Mouse (Mus musculus) cerebellum, adult 2 months (tissue): ENCODE data around the gene Casd1. TPM values are rescaled to one million over a fixed set of nuclear protein-coding genes. Genes with fewer than 3 reads are reported as not detected.

Experiments
- DNase-seq, 2 experiments: peaks; one replicate each; pipeline ENCODE4 v3.0.0; 2021
- H3K27ac ChIP-seq: fragments of 200-500 bp; 2 replicates; pipeline ENCODE4 v1.5.1; 2012; ENCODE audit warnings: low read length, control low read depth, inconsistent platforms; ENCODE audit not compliant: insufficient read depth
- H3K27me3 ChIP-seq: fragments of 200-500 bp; 2 replicates; pipeline ENCODE4 v1.6.1; 2012; ENCODE audit warnings: inconsistent platforms, mild to moderate bottlenecking, low read length, moderate library complexity; ENCODE audit not compliant: control insufficient read depth, insufficient read depth
- H3K4me1 ChIP-seq: fragments of 200-500 bp; 2 replicates; pipeline ENCODE4 v1.6.1; 2011; ENCODE audit warnings: low read length; ENCODE audit not compliant: control insufficient read depth, insufficient read depth
- H3K4me3 ChIP-seq: fragments of 200-500 bp; replicated peaks from 2 replicates; pipeline ENCODE3; 2011; ENCODE audit warnings: mild to moderate bottlenecking, low read depth, low read length, control low read depth; ENCODE audit not compliant: insufficient read depth
- CTCF ChIP-seq: fragments of 200-500 bp; IDR thresholded peaks from 2 replicates; pipeline ENCODE4 v1.5.1; 2011; ENCODE audit warnings: low read depth, mild to moderate bottlenecking, control low read depth, low read length, moderate library complexity, borderline replicate concordance; ENCODE audit not compliant: insufficient read depth
- POLR2A ChIP-seq: fragments of 200-500 bp; IDR thresholded peaks from 2 replicates; pipeline ENCODE4 v1.6.1; 2011; ENCODE audit warnings: low read length, control low read depth, borderline replicate concordance; ENCODE audit not compliant: insufficient read depth
- WGBS: fragments of 180-500 bp; shearing (Covaris S2); methylation state at CpG from one replicate; pipeline ENCODE4 v1.1.7; 2018; 5-methylcytosine and 5-hydroxymethylcytosine counted together
- polyA plus RNA-seq: library from polyadenylated mRNA; depleted of rRNA; stranded (reverse); fragments of >200 nt; gene quantifications from 2 replicates; pipeline ENCODE4 v1.2.3, GENCODE M21; 2012

Casd1 gene
- polyA plus RNA-seq, 1 experiment: 42.8 TPM

- WGBS: 68% methylated on average over 4 of the region's 4 CpGs
- H3K27ac ChIP-seq: no peak overlapping the region
- TF ChIP-seq POLR2A (no peak), CTCF (no peak)
- H3K4me3 ChIP-seq: no peak overlapping the region
- DNase-seq: no peak
- H3K27me3 ChIP-seq: no peaks in the 10 kb centered on the region
- no peaks in the 10 kb centered on the region for H3K4me1 ChIP-seq
These were observed 2.9 kb upstream of the Casd1 start for GRCm38 (mm10) chr6:4597711-4598110.

- WGBS: 34% methylated on average over 7 of the region's 7 CpGs
- peak overlapping the region; percentile 96 for H3K27ac ChIP-seq
- peak overlapping the region; percentile 85 for H3K4me3 ChIP-seq
- no peak for DNase-seq
- TF ChIP-seq CTCF: no peak
- TF ChIP-seq POLR2A: no peak
- no peaks in the 10 kb centered on the region for H3K27me3 ChIP-seq
- H3K4me1 ChIP-seq: no peaks in the 10 kb centered on the region
These were observed 468 bp upstream of the Casd1 start for GRCm38 (mm10) chr6:4600085-4600657.

DNA sequence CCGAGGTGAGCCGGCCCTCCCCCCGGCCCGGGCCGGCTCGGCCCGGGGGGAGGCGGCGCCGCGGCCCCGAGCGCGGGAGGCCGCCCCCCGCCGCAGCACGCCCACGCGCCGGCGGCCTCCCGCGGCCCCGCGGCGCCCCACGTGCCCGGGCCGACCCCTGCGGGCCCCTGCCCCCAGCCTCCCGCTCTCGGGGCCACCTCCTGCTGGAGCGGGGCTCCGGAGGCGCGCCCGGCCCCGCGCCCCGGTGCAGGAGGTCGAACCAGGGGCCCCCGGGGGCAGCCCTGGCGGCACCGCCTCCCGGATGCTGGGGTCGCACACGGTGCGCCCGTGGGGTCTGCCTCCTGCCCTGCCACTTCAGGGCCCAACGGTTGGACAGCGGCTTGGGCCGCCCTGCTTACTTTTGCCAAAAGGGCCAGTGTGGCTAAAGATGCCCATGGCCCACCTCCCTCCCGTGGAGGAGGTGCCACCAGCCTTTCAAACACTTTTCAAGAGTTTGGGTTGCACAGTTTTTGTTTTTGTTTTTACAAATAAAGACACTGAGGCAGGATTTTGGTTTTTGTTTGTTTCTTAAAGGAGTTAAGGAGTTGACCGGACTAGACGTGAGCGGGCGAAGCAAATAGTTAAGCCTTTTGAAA lies 775 bp downstream of the Casd1 start:
- DNase-seq: peak; percentile 49 to 65
- TF ChIP-seq CTCF: no peak
- 0 out of 2 replicates have a peak, but pooled peaks have one; percentile 2 for TF ChIP-seq POLR2A
- Histone ChIP-seq H3K4me1 (no peaks in the 10 kb centered on the region; the same call in 1 of the 2 replicates), H3K27ac (peak overlapping the region; percentile 96), H3K27me3 (no peaks in the 10 kb centered on the region), H3K4me3 (peak overlapping the region; percentile 85)
- WGBS: 6% methylated on average over 54 of the region's 58 CpGs

- H3K27ac ChIP-seq: no peak overlapping the region
- TF ChIP-seq CTCF (no peak), POLR2A (no peak)
- DNase-seq: no peak
- no peaks in the 10 kb centered on the region for H3K27me3 ChIP-seq
- H3K4me1 ChIP-seq: no peaks in the 10 kb centered on the region; the same call in 1 of the 2 replicates
- 81% methylated on average over 5 of the region's 5 CpGs for WGBS
- no peak overlapping the region for H3K4me3 ChIP-seq
These were observed 1.4 kb downstream of the Casd1 start for GRCm38 (mm10) chr6:4602012-4602411.

DNA sequence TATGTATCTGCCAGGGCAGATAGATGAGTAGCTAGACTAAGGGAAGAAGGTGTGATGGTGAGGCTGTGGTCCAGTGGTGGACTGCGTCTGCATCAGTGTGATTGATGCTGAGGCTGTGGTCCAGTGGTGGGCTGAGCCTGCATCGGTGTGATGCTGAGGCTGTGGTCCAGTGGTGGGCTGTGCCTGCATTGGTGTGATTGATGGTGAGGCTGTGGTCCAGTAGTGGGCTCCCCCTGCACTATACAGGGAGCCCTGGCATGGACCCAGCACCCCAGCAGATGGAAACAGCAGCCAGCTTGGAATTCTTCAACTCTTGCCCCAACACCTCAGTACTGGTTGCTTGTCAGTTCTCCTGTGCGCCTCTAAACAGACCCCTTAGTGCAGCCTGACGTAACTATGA lies 5.8 kb downstream of the Casd1 start:
- DNase-seq: no peak
- Histone ChIP-seq H3K4me1 (no peaks in the 10 kb centered on the region; the same call in 1 of the 2 replicates), H3K4me3 (no peak overlapping the region), H3K27me3 (no peaks in the 10 kb centered on the region), H3K27ac (no peak overlapping the region)
- TF ChIP-seq CTCF (no peak), POLR2A (no peak)
- 84% methylated on average over 4 of the region's 4 CpGs for WGBS

DNA sequence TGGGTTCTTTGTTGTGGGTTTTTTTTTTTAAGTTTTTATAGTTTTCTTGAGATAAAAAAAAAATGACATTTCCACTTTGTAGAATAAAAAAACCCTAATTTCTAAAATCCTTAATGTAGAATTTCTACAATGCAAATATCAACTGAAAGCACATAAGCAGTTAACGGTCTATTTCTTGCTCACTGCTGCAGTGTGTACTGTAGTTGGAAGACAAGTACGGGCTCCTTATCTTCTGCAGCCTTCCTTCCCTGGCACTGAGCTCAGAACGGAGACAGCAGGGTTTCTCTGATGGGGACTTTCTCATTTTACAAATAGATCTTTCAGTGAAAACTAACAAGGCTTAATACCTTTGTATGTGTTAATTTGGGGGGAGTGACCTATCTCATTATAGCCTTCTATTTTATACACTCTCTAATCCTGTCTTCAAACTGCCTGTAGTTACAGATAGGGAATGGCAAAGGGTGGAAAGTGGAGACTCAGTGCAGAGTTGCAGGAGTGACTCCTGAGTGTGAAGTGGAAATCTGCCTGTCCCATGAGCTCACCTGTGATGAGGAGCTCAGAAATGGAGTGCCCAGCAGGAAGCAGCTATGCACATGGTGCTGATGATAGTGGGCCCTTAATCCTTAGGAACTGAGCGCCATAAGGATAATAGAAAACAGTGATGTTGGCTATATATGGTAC lies 9.7 kb downstream of the Casd1 start:
- no peak for DNase-seq
- H3K4me3 ChIP-seq: no peak overlapping the region
- H3K27ac ChIP-seq: no peak overlapping the region
- WGBS: 91% methylated on average over 4 of the region's 4 CpGs
- no peak for TF ChIP-seq CTCF
- TF ChIP-seq POLR2A: no peak
- no peaks in the 10 kb centered on the region for H3K27me3 ChIP-seq
- no peaks in the 10 kb centered on the region; the same call in 1 of the 2 replicates for H3K4me1 ChIP-seq

- TF ChIP-seq POLR2A: no peak
- TF ChIP-seq CTCF: no peak
- WGBS: 94% methylated on average over 4 of the region's 4 CpGs
These were observed 11.2 kb downstream of the Casd1 start for GRCm38 (mm10) chr6:4611853-4612252.

More at GRCm38 (mm10) chr6:4611853-4612252, 11.2 kb downstream of the Casd1 start:
- no peaks in the 10 kb centered on the region for H3K4me1 ChIP-seq
- H3K27me3 ChIP-seq: no peaks in the 10 kb centered on the region
- no peak overlapping the region for H3K27ac ChIP-seq
- DNase-seq: no peak
- no peak overlapping the region for H3K4me3 ChIP-seq
